Mouse (Mus musculus) liver, embryonic 14.5 days (tissue): Measurements from ENCODE around the gene Olfr108. TPM values are rescaled to one million over a fixed set of nuclear protein-coding genes. Genes with fewer than 3 reads are reported as not detected.

Experiments used
- ATAC-seq: fragments of 200-750 bp; cut with Nextera tagmentation; 2 replicates; pipeline ENCODE4 v1.8.0; 2017; ENCODE audit warnings: moderate number of reproducible peaks, mild to moderate bottlenecking, moderate library complexity; ENCODE audit not compliant: insufficient read depth
- DNase-seq, 3 experiments: peaks; one replicate each; pipeline ENCODE4 v3.0.0-alpha.2; 2012 to 2013; ENCODE audit warnings: low read depth in 3 of 3, low spot score in 3 of 3
- H3K27ac ChIP-seq: fragments of 300-500 bp; sonication (generic); 2 replicates; pipeline ENCODE4 v1.5.1; 2014; ENCODE audit warnings: moderate library complexity, mild to moderate bottlenecking, control low read depth, inconsistent platforms
- H3K27me3 ChIP-seq: fragments of 300-500 bp; sonication (generic); 2 replicates; pipeline ENCODE4 v1.6.1; 2014; ENCODE audit warnings: mild to moderate bottlenecking, low read length, moderate library complexity; ENCODE audit not compliant: control insufficient read depth, insufficient read depth
- H3K36me3 ChIP-seq: fragments of 300-500 bp; sonication (generic); replicated peaks from 2 replicates; pipeline ENCODE4 v1.6.1; 2014; ENCODE audit warnings: low read depth; ENCODE audit not compliant: control insufficient read depth, insufficient read depth
- H3K4me1 ChIP-seq, 2 experiments: fragments of 200-500 bp in 1 of 2; fragments of 300-500 bp in 1 of 2; sonication (generic) in 1 of 2; replicated peaks; 2 replicates each; pipeline ENCODE4 v1.6.1; 2012 to 2014; ENCODE audit warnings: antibody characterized with exemption in 1 of 2, inconsistent platforms in 1 of 2, low read length in 1 of 2; ENCODE audit not compliant: control insufficient read depth in 2 of 2, insufficient read depth in 2 of 2
- H3K4me2 ChIP-seq: fragments of 300-500 bp; sonication (generic); 2 replicates; pipeline ENCODE4 v1.6.1; 2014; ENCODE audit warnings: low read depth, mild to moderate bottlenecking, control low read depth, moderate library complexity
- H3K4me3 ChIP-seq, 2 experiments: fragments of 200-500 bp in 1 of 2; fragments of 300-500 bp in 1 of 2; sonication (generic) in 1 of 2; 2 replicates each; pipeline ENCODE4 v1.5.1; 2012 to 2014; ENCODE audit warnings: low read depth in 2 of 2, low read length in 2 of 2, mild to moderate bottlenecking in 2 of 2, control low read depth in 1 of 2, inconsistent platforms in 1 of 2, moderate library complexity in 1 of 2; ENCODE audit not compliant: insufficient read depth in 1 of 2
- H3K9ac ChIP-seq: fragments of 300-500 bp; sonication (generic); replicated peaks from 2 replicates; pipeline ENCODE4 v1.6.1; 2014; ENCODE audit warnings: mild to moderate bottlenecking, control low read depth, moderate library complexity
- H3K9me3 ChIP-seq: fragments of 300-500 bp; sonication (generic); 2 replicates; pipeline ENCODE4 v1.6.1; 2016; ENCODE audit warnings: low read length, mixed read lengths; ENCODE audit not compliant: control insufficient read depth
- CTCF ChIP-seq: IDR thresholded peaks from 2 replicates; pipeline ENCODE4 v1.5.1; 2016; ENCODE audit warnings: antibody characterized with exemption, low read depth, control low read depth
- EP300 ChIP-seq: IDR thresholded peaks from 2 replicates; pipeline ENCODE4 v1.6.1; 2016; ENCODE audit warnings: antibody characterized with exemption, low read depth
- WGBS: fragments of 180-500 bp; shearing (Covaris S2); extraction: QIAGEN DNeasy Blood & Tissue Kit; methylation state at CpG from one replicate; pipeline ENCODE4 v1.1.7; 2014; ENCODE audit not compliant: insufficient replicate concordance; 5-methylcytosine and 5-hydroxymethylcytosine counted together
- polyA plus RNA-seq, 2 experiments: library from polyadenylated mRNA; depleted of rRNA in 1 of 2; stranded (reverse) in 1 of 2; unstranded in 1 of 2; fragments of >200 nt; fragmentation: Nextera tagmentation in 1 of 2; extraction: Ambion mirVana in 1 of 2; gene quantifications; 2 replicates each; pipeline versions ENCODE4 v1.2.1 to v1.2.3; 2012 to 2014

Olfr108 gene
- polyA plus RNA-seq (2012; rRNA removed) (not detected in 2 replicates), polyA plus RNA-seq (2014; fragmentation: Nextera tagmentation; extraction: Ambion mirVana) (not detected in 2 replicates)

GRCm38 (mm10) chr17:37445180-37445579 is at the start of gene Olfr108:
Gene Olfr108 (plus strand): TSS chr17:37445480.
- Histone ChIP-seq H3K9me3 (no peaks in the 10 kb centered on the region), H3K9ac (no peak within 1 kb of the TSS), H3K4me2 (no peak within 1 kb of the TSS), H3K4me1 (no peaks in the 10 kb centered on the region), H3K4me3 (no peak within 1 kb of the TSS), H3K27ac (no peak within 1 kb of the TSS), H3K27me3 (no peaks in the 10 kb centered on the region), H3K36me3 (no peaks in the 10 kb centered on the region)
- WGBS, result 54% methylated on average over 1 of the region's 1 CpGs
- DNase-seq, result no peak
- TF ChIP-seq EP300, result no peak
- no peak for TF ChIP-seq CTCF
- no peak for ATAC-seq

GRCm38 (mm10) chr17:37398926-37399325 is 46.4 kb upstream of the Olfr108 start, which contains the start of gene Olfr107:
Gene Olfr107 (plus strand): TSS chr17:37399226.
- Histone ChIP-seq H3K9me3 (no peaks in the 10 kb centered on the region), H3K4me3 (no peak within 1 kb of the TSS), H3K4me2 (no peak within 1 kb of the TSS), H3K4me1 (no peaks in the 10 kb centered on the region), H3K27me3 (no peaks in the 10 kb centered on the region), H3K27ac (no peak within 1 kb of the TSS), H3K36me3 (no peaks in the 10 kb centered on the region), H3K9ac (no peak within 1 kb of the TSS)
- DNase-seq, result no peak
- 59% methylated on average over 3 of the region's 3 CpGs for WGBS
- ATAC-seq, result no peak
- TF ChIP-seq CTCF (no peak), EP300 (no peak)

GRCm38 (mm10) chr17:37413380-37413779 is 31.9 kb upstream of the Olfr108 start:
- Histone ChIP-seq H3K27me3 (no peaks in the 10 kb centered on the region), H3K9ac (no peak overlapping the region), H3K9me3 (no peaks in the 10 kb centered on the region), H3K4me1 (no peaks in the 10 kb centered on the region), H3K27ac (no peak overlapping the region), H3K4me3 (no peak overlapping the region), H3K36me3 (no peaks in the 10 kb centered on the region), H3K4me2 (no peak overlapping the region)
- ATAC-seq (no peak), DNase-seq (no peak)
- TF ChIP-seq CTCF, result no peak
- TF ChIP-seq EP300, result no peak

GRCm38 (mm10) chr17:37458616-37459015 is 13.3 kb downstream of the Olfr108 start, which contains the start of gene Olfr109:
Gene Olfr109 (plus strand): TSS chr17:37458916.
- no peak within 1 kb of the TSS for H3K4me2 ChIP-seq
- H3K9ac ChIP-seq, result no peak within 1 kb of the TSS
- TF ChIP-seq EP300, result no peak
- no peak for TF ChIP-seq CTCF
- H3K36me3 ChIP-seq, result no peaks in the 10 kb centered on the region
- no peaks in the 10 kb centered on the region for H3K9me3 ChIP-seq
- WGBS, result 53% methylated on average over 1 of the region's 1 CpGs
- H3K4me3 ChIP-seq, result no peak within 1 kb of the TSS
- no peak within 1 kb of the TSS for H3K27ac ChIP-seq
- no peak for DNase-seq
- no peaks in the 10 kb centered on the region for H3K4me1 ChIP-seq
- no peaks in the 10 kb centered on the region for H3K27me3 ChIP-seq
- no peak for ATAC-seq

- DNase-seq (no peak), ATAC-seq (no peak)
- no peaks in the 10 kb centered on the region for H3K27me3 ChIP-seq
- H3K27ac ChIP-seq, result no peak within 1 kb of the TSS
- H3K36me3 ChIP-seq, result no peaks in the 10 kb centered on the region
- H3K4me2 ChIP-seq, result no peak within 1 kb of the TSS
- TF ChIP-seq CTCF, result no peak
- no peak for TF ChIP-seq EP300
- 52% methylated on average over 2 of the region's 2 CpGs for WGBS
- H3K9me3 ChIP-seq, result no peaks in the 10 kb centered on the region
- no peaks in the 10 kb centered on the region for H3K4me1 ChIP-seq
- H3K4me3 ChIP-seq, result no peak within 1 kb of the TSS
- no peak within 1 kb of the TSS for H3K9ac ChIP-seq
Measured at GRCm38 (mm10) chr17:37483452-37483851, 38.2 kb downstream of the Olfr108 start, which contains the start of gene H2-M2. Gene H2-M2 (minus strand): TSS chr17:37483552.
